Mouse (Mus musculus) kidney, embryonic 16.5 days (tissue): ENCODE results near the gene Aunip. TPM values are rescaled to one million over a fixed set of nuclear protein-coding genes. Genes with fewer than 3 reads are reported as not detected.

Source experiments
- ATAC-seq: fragments of 200-750 bp; cut with Nextera tagmentation; 2 replicates; pipeline ENCODE4 v1.8.0; 2017; ENCODE audit warnings: moderate TSS enrichment; ENCODE audit not compliant: low FRiP score, low TSS enrichment
- H3K27ac ChIP-seq: fragments of 300-500 bp; sonication (generic); 2 replicates; pipeline ENCODE4 v1.5.1; 2014; ENCODE audit warnings: low read length
- H3K27me3 ChIP-seq: fragments of 300-500 bp; sonication (generic); 2 replicates; pipeline ENCODE4 v1.6.1; 2014; ENCODE audit warnings: low read length, control low read depth, mixed read lengths; ENCODE audit not compliant: insufficient read depth
- H3K36me3 ChIP-seq: fragments of 300-500 bp; sonication (generic); 2 replicates; pipeline ENCODE4 v1.6.1; 2014; ENCODE audit warnings: low read length, control low read depth, mixed read lengths; ENCODE audit not compliant: insufficient read depth
- H3K4me1 ChIP-seq: fragments of 300-500 bp; sonication (generic); 2 replicates; pipeline ENCODE4 v1.6.1; 2014; ENCODE audit warnings: low read length, control low read depth, mixed read lengths; ENCODE audit not compliant: insufficient read depth
- H3K4me2 ChIP-seq: fragments of 300-500 bp; sonication (generic); replicated peaks from 2 replicates; pipeline ENCODE4 v1.6.1; 2014; ENCODE audit warnings: low read depth, low read length
- H3K4me3 ChIP-seq: fragments of 300-500 bp; sonication (generic); 2 replicates; pipeline ENCODE4 v1.5.1; 2014; ENCODE audit warnings: mild to moderate bottlenecking, low read length
- H3K9ac ChIP-seq: fragments of 300-500 bp; sonication (generic); replicated peaks from 2 replicates; pipeline ENCODE4 v1.6.1; 2014; ENCODE audit warnings: low read length
- H3K9me3 ChIP-seq: fragments of 300-500 bp; sonication (generic); 2 replicates; pipeline ENCODE4 v1.6.1; 2016; ENCODE audit warnings: low read length, control low read depth
- WGBS: fragments of 180-500 bp; shearing (Covaris S2); extraction: QIAGEN DNeasy Blood & Tissue Kit; methylation state at CpG from one replicate; pipeline ENCODE4 v1.1.7; 2014; 5-methylcytosine and 5-hydroxymethylcytosine counted together
- polyA plus RNA-seq: library from polyadenylated mRNA; unstranded; fragments of >200 nt; fragmentation: Nextera tagmentation; extraction: Ambion mirVana; gene quantifications from 2 replicates; pipeline ENCODE4 v1.2.1, GENCODE M21; 2015

Gene Aunip
- polyA plus RNA-seq, 1 experiment from 2014 or later, result 16.3 TPM

DNA sequence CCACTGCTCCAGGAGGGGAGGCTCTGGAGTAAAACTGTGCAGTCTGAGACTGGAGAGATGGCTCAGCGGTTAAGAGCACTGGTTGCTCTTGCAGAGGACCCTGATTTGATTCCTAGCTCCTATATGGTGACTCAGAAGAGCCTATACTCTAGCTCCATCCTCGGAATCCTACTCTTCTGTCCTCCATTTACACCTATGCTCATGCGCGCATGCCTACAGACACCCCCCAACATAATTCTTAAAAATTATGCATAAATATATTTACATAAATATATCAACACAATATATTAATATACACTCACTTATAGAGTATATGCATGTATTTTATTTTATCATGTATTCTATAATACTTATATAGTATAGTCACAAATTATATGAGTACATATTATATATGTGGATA is 403 bp upstream of the Aunip start:
- H3K27ac ChIP-seq, result no peak overlapping the region
- 75% methylated on average over 4 of the region's 4 CpGs for WGBS
- H3K4me3 ChIP-seq, result peak overlapping the region; percentile 72; the same call in 1 of the 2 replicates
- ATAC-seq, result no peak
- no peak overlapping the region for H3K9ac ChIP-seq
- no peaks in the 10 kb centered on the region for H3K27me3 ChIP-seq
- no peaks in the 10 kb centered on the region for H3K36me3 ChIP-seq
- H3K4me2 ChIP-seq, result peak overlapping the region; percentile 91
- H3K9me3 ChIP-seq, result no peaks in the 10 kb centered on the region
- peaks cover 7% of the 10 kb centered on the region for H3K4me1 ChIP-seq

DNA sequence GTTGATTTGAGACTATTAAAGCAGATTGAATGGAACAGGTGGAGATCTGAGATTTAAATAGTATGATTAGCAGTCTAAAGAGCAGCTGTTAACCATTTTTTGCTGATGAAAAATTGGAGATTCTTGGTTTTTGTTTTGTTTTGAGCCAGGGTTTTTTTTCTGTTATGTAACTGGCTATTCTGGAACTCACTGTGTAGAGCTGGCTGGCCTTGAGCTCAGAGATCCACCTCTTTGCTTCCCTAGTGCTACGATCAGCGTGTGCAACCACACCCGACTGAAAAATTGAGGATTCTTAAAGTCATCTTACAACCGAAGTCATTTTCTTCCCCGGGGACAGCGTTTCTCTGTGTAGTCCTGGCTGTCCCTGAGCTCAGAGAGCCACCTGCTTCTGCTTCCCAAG is 931 bp downstream of the Aunip start:
- H3K36me3 ChIP-seq, result no peaks in the 10 kb centered on the region
- H3K9ac ChIP-seq, result 0 out of 2 replicates have a peak overlapping the region, but pooled peaks have one; percentile 49
- H3K4me3 ChIP-seq, result peak overlapping the region; percentile 72
- peaks cover 7% of the 10 kb centered on the region for H3K4me1 ChIP-seq
- no peak overlapping the region for H3K27ac ChIP-seq
- WGBS, result 68% methylated on average over 6 of the region's 6 CpGs
- H3K27me3 ChIP-seq, result no peaks in the 10 kb centered on the region
- H3K4me2 ChIP-seq, result peak overlapping the region; percentile 91
- ATAC-seq, result no peak
- no peaks in the 10 kb centered on the region for H3K9me3 ChIP-seq

DNA sequence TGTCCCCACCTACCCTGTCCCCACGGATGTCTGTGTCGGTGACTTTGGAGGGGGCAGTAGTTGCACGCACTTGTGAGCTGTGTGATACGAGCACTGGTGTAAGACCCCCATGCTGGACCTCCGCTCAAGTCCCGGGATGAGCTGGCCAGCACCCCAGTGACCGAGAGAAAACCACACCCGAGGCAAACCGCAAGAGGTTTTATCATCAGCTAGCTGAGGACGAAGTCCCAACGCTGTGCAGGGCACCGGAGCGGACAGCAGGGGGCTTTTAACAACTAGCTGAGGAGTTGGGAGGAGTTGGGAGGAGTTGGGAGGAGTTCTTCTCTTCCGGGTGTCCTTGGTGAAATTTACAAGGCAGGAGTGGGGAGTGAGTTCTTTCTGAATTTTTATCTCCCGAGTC is 2.0 kb downstream of the Aunip start:
- peak overlapping the region; percentile 44 for H3K4me2 ChIP-seq
- peaks cover 7% of the 10 kb centered on the region for H3K4me1 ChIP-seq
- ATAC-seq, result peak; percentile 59
- no peaks in the 10 kb centered on the region for H3K27me3 ChIP-seq
- H3K9ac ChIP-seq, result no peak overlapping the region; the same call in 1 of the 2 replicates
- peak overlapping the region; percentile 10 for H3K4me3 ChIP-seq
- no peaks in the 10 kb centered on the region for H3K36me3 ChIP-seq
- WGBS, result 16% methylated on average over 15 of the region's 15 CpGs
- H3K27ac ChIP-seq, result no peak overlapping the region
- H3K9me3 ChIP-seq, result no peaks in the 10 kb centered on the region

DNA sequence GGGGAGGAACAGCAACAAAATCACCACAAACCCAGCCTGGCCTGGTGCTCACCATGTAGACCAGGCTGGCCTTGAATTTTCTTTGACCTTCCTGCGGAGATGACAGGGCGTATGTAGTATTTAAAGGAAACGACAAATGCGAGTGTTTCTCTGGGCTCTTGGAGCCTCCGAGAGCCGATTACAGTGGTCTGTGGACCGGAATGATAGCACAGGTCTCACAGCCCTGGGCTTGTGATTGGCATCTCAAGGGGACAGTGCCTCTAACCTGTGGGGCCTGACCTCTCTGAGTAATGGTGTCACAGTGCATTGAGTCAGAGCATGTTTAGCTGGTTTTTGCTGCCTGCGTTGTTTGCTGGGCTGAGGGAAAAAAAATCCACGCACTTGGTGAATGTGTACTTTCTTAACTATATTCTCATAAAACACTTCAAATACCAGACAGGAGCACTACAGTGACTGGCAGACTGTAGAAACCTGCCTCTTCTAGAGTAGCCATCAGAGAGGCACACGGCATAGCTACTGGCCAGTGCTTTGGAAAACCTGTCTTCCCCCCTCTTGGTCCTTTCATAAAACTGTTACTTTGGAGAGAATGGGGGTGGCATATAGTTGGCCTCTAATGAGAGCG is 3.6 kb downstream of the Aunip start:
- no peaks in the 10 kb centered on the region for H3K27me3 ChIP-seq
- no peaks in the 10 kb centered on the region for H3K36me3 ChIP-seq
- H3K4me3 ChIP-seq, result no peak overlapping the region
- 81% methylated on average over 11 of the region's 11 CpGs for WGBS
- H3K27ac ChIP-seq, result no peak overlapping the region
- no peak for ATAC-seq
- H3K9ac ChIP-seq, result no peak overlapping the region
- H3K9me3 ChIP-seq, result no peaks in the 10 kb centered on the region
- H3K4me1 ChIP-seq, result peaks cover 7% of the 10 kb centered on the region
- no peak overlapping the region for H3K4me2 ChIP-seq

DNA sequence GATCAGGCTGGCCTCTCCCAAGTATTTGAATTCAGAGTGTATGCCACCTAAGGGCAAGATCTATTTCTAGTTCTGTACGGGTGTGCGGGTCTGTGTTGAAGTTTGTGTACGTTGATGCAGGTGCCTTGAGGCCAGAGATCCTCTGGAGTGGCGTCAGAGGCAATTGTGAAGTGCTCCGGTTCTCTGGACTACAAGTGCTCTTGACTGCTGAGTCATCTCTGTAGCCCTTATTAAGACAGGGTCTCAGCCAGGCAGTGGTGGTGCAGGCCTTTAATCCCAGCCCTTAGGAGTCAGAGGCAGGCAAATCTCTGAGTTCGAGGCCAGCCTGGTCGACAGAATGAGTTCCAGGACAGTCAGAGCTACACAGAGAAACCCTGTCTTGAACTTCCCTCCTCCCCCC is 4.8 kb downstream of the Aunip start:
- Histone ChIP-seq H3K9ac (no peak overlapping the region), H3K9me3 (no peaks in the 10 kb centered on the region), H3K4me1 (peaks cover 7% of the 10 kb centered on the region), H3K27me3 (no peaks in the 10 kb centered on the region), H3K36me3 (no peaks in the 10 kb centered on the region), H3K4me3 (no peak overlapping the region), H3K4me2 (no peak overlapping the region), H3K27ac (no peak overlapping the region)
- 89% methylated on average over 7 of the region's 7 CpGs for WGBS
- no peak for ATAC-seq

DNA sequence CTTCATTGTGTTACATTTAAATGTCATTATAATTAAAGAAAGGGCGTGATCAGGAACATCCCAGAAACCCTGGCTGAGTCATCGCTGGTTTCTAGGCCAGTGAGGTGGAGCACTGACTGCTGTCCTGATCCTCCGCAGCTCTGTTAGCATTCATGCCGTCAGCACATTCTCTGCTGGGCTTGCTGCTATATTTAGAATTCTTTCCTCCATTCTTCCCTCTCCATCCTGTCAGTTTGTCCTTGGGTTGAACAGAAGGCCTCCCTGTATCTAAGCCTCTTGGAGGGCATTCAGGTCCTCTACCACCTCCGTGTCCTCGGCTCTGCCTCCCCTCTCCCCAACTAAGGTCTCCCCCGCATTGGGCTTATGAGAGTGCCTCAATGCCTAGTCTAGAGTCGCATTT is 6.2 kb downstream of the Aunip start:
- no peak overlapping the region for H3K4me3 ChIP-seq
- no peaks in the 10 kb centered on the region for H3K36me3 ChIP-seq
- H3K27me3 ChIP-seq, result no peaks in the 10 kb centered on the region
- no peak overlapping the region for H3K27ac ChIP-seq
- no peaks in the 10 kb centered on the region for H3K4me1 ChIP-seq
- WGBS, result 65% methylated on average over 8 of the region's 8 CpGs
- H3K9me3 ChIP-seq, result no peaks in the 10 kb centered on the region
- ATAC-seq, result no peak
- H3K9ac ChIP-seq, result no peak overlapping the region
- no peak overlapping the region for H3K4me2 ChIP-seq

DNA sequence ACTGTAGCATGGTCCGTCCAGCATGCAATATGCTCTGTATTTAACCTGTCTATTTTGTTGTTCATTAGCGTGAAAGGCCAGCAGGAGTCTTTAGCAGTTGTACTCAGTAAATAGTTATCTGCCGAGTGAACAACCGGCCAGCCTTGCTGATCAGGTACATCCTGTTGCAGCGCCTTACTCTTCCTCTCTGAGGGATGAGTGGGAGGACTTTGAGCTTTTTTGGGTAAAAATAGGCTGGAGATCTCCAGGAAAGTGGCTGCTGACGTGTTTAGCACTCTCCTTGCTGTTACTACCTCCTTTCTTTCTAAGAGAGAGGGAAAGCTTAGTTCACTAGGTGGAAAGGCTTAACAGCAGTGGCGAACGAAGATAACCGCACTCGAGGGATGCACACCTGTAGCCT is 6.9 kb downstream of the Aunip start:
- no peak overlapping the region for H3K27ac ChIP-seq
- no peak overlapping the region for H3K4me2 ChIP-seq
- H3K27me3 ChIP-seq, result no peaks in the 10 kb centered on the region
- ATAC-seq, result no peak
- H3K4me1 ChIP-seq, result no peaks in the 10 kb centered on the region
- 89% methylated on average over 10 of the region's 10 CpGs for WGBS
- H3K9me3 ChIP-seq, result no peaks in the 10 kb centered on the region
- no peak overlapping the region for H3K9ac ChIP-seq
- no peaks in the 10 kb centered on the region; the same call in 1 of the 2 replicates for H3K36me3 ChIP-seq
- no peak overlapping the region for H3K4me3 ChIP-seq

DNA sequence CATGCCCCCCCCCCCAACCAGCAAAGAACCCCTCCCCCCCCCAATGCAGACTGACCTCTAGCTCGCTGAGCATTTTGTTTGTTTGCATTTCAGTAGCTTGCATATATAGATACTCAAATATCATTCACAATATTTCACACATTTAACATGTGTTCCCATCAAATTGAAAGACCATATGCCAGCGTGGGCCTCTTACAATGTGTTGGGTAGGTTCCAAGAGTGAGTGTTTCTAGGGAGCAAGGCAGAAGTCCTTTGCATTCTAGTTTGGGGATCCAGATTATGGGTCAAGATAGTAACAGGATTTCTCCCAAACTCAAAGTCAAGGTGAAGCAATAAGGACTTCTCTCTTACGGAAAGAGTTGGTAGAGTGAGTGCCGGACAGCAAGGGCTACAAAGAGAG is 7.7 kb downstream of the Aunip start:
- ATAC-seq, result no peak
- H3K4me1 ChIP-seq, result no peaks in the 10 kb centered on the region
- no peak overlapping the region for H3K4me3 ChIP-seq
- 91% methylated on average over 4 of the region's 4 CpGs for WGBS
- H3K4me2 ChIP-seq, result no peak overlapping the region
- H3K27me3 ChIP-seq, result no peaks in the 10 kb centered on the region
- H3K27ac ChIP-seq, result no peak overlapping the region
- H3K9me3 ChIP-seq, result no peaks in the 10 kb centered on the region
- H3K9ac ChIP-seq, result no peak overlapping the region
- peaks cover 4% of the 10 kb centered on the region; the same call in 1 of the 2 replicates for H3K36me3 ChIP-seq

DNA sequence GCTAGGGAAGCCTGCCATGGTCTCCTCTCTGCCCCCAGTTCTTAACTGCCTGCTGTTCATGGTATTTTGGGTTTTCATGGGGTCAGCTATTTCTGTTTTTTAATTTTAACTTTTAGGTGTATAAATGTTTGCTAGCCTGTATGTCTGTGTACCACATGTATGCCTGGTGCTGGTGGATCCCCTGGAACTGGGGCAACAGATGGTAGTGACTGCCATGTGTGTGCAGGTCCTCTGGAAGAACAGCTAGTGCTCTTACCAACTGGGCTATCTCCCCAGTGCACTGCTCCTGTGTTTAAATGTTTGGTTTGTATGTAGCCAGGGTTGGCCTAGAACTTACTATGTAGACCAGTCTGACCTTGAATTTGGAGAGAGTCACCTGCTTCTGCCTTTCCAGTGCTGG is 8.5 kb downstream of the Aunip start:
- Histone ChIP-seq H3K4me2 (no peak overlapping the region), H3K27ac (no peak overlapping the region), H3K36me3 (peaks cover 4% of the 10 kb centered on the region; the same call in 1 of the 2 replicates), H3K9ac (no peak overlapping the region), H3K9me3 (no peaks in the 10 kb centered on the region), H3K27me3 (no peaks in the 10 kb centered on the region), H3K4me1 (no peaks in the 10 kb centered on the region), H3K4me3 (no peak overlapping the region)
- ATAC-seq, result no peak

DNA sequence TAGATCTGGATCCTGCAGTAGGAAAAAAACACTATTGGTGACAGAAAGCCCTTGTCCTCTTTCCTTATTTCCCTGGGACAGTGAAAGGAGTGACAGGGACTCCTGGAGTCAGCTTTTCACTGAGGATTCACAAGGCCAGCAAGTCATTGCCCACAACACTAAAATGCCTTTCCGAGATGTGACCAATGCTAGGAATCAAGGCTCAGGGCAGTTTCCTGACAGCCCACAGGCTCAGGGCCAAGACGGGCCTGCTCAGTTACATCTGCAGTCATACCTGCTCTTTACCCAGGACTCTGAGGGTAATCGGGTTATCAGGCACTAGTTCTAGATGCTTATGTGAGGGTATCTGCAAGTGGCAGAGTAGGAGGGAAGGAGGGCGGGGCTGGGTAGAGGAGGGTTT is 12.6 kb downstream of the Aunip start:
- Histone ChIP-seq H3K9ac (no peak overlapping the region), H3K27me3 (no peaks in the 10 kb centered on the region), H3K4me1 (no peaks in the 10 kb centered on the region), H3K4me2 (no peak overlapping the region), H3K9me3 (no peaks in the 10 kb centered on the region), H3K4me3 (no peak overlapping the region), H3K36me3 (peaks cover 20% of the 10 kb centered on the region), H3K27ac (no peak overlapping the region)
- no peak for ATAC-seq
- 92% methylated on average over 4 of the region's 4 CpGs for WGBS
